In the genomic region with DNA sequence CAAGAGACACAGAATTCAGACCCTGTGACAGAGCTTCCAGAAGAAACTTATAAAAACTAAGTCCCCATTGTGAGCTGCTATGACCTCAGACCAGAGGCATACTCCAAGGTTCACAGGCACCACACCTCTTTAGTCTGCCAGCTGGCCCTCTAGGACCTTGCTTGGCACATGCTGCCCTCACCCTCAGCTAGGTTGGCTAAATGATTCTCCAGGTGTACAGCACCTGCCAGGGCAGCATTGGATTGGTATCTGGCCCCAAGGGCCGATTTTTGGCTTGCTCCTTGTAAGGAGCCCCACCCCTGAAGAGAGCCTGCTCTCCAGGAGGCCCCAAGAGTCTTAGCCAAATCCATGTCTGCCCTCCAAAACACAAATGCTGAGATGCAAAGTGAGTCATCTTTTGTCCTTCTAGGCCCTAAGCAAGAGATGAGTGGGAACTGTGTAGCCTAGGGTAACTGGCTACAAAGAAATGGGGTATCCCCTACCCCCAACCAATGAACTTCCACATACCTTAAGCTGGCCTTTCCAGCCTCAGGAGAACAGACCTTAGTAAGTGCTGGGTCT, we compare ENCODE assay signal across 18 mouse cellular contexts. TPM values are rescaled to one million over a fixed set of nuclear protein-coding genes. Genes with fewer than 3 reads are reported as not detected.
DNase-seq lines count a peak whose midpoint lies in the region; ATAC-seq lines count a peak whose summit lies in the region.
"Had no signal": no experiment of that assay in that cellular context is flagged by ENCODE, and none has a peak within 500 bp of the region (broad histone marks: within the 10 kb centered on the region; RNA-seq: fewer than 3 reads in every experiment).

No protein-coding gene starts in this region.

- H3K4me3 ChIP-seq in hindbrain, embryonic 13.5 days, result no peak overlapping the region
- H3K4me3 ChIP-seq in hindbrain, embryonic 11.5 days (ENCODE audit: low read depth, low read length), result no peak overlapping the region
- H3K4me3 ChIP-seq in kidney, embryonic 14.5 days (ENCODE audit: low read length), result no peak overlapping the region
- H3K4me3 ChIP-seq: heart, embryonic 12.5 days; midbrain, embryonic 15.5 days had no signal

- peak overlapping the region; percentile 49; the same call in 1 of the 2 replicates for H3K9ac ChIP-seq in hindbrain, embryonic 13.5 days
- H3K9ac ChIP-seq in hindbrain, embryonic 11.5 days (ENCODE audit: low read depth, low read length), result no peak overlapping the region
- H3K9ac ChIP-seq in kidney, embryonic 14.5 days (ENCODE audit: low read depth, low read length), result no peak overlapping the region
- H3K9ac ChIP-seq: midbrain, embryonic 15.5 days had no signal

- intact Hi-C loops in left cerebral cortex, postnatal 14 days (cut with DNase I), result no loop called here

- WGBS in hindbrain, embryonic 13.5 days, result 74% methylated on average over 1 of the region's 1 CpGs
- WGBS in hindbrain, embryonic 11.5 days, result 76% methylated on average over 1 of the region's 1 CpGs
- WGBS in kidney, embryonic 14.5 days, result 64% methylated on average over 1 of the region's 1 CpGs

- ATAC-seq in cerebellum, adult (ENCODE audit: insufficient number of reproducible peaks, low FRiP score, low TSS enrichment), result no peak
- ATAC-seq in hindbrain, embryonic 13.5 days (ENCODE audit: low FRiP score), result no peak
- no peak for ATAC-seq in hindbrain, embryonic 11.5 days (ENCODE audit: low FRiP score)
- no peak for ATAC-seq in kidney, embryonic 14.5 days (ENCODE audit: low FRiP score, low TSS enrichment)
- ATAC-seq: lung, postnatal 0 days; midbrain, embryonic 15.5 days had no signal

- no peaks in the 10 kb centered on the region for H3K9me3 ChIP-seq in hindbrain, embryonic 13.5 days
- H3K9me3 ChIP-seq in hindbrain, embryonic 11.5 days (ENCODE audit: control insufficient read depth, low read length), result no peaks in the 10 kb centered on the region
- no peaks in the 10 kb centered on the region for H3K9me3 ChIP-seq in kidney, embryonic 14.5 days (ENCODE audit: control insufficient read depth, low read length)
- H3K9me3 ChIP-seq: embryonic facial prominence, embryonic 10.5 days; heart, embryonic 12.5 days; midbrain, embryonic 15.5 days had no signal

- H3K36me3 ChIP-seq in hindbrain, embryonic 13.5 days, result peaks cover 34% of the 10 kb centered on the region
- peaks cover 3% of the 10 kb centered on the region; the same call in 1 of the 2 replicates for H3K36me3 ChIP-seq in hindbrain, embryonic 11.5 days (ENCODE audit: control insufficient read depth, insufficient read depth, low read length)
- H3K36me3 ChIP-seq in kidney, embryonic 14.5 days (ENCODE audit: control insufficient read depth, insufficient read depth, low read length), result peaks cover 48% of the 10 kb centered on the region

- DNase-seq in cerebellum, adult 18-20 months, result peak; percentile 22 to 39
- no peak for DNase-seq in hindbrain, embryonic 11.5 days (ENCODE audit: low spot score)
- DNase-seq in kidney, postnatal 25 days, result peak; percentile 47 to 80
- peak; percentile 18 for DNase-seq in fat pad, adult 2 months (ENCODE audit: extremely low read depth, low read depth, low spot score)
- no peak for DNase-seq in left cerebral cortex, postnatal 14 days (ENCODE audit: low spot score in 2 of 2)
- DNase-seq: cerebellum, postnatal 36 days; gastrocnemius, postnatal 36 days; layer of hippocampus, postnatal 36 days had no signal

- H3K4me1 ChIP-seq in hindbrain, embryonic 13.5 days (replicated peaks), result peaks cover 58% of the 10 kb centered on the region
- peaks cover 15% of the 10 kb centered on the region for H3K4me1 ChIP-seq in hindbrain, embryonic 11.5 days (replicated peaks; ENCODE audit: control insufficient read depth, insufficient read depth, low read length)
- peaks cover 25% of the 10 kb centered on the region for H3K4me1 ChIP-seq in kidney, embryonic 14.5 days (ENCODE audit: control insufficient read depth, insufficient read depth, low read length)

- no peaks in the 10 kb centered on the region for H3K27me3 ChIP-seq in hindbrain, embryonic 13.5 days
- H3K27me3 ChIP-seq in hindbrain, embryonic 11.5 days (ENCODE audit: control insufficient read depth, insufficient read depth, low read length), result no peaks in the 10 kb centered on the region
- H3K27me3 ChIP-seq in kidney, embryonic 14.5 days (ENCODE audit: control insufficient read depth, insufficient read depth, low read length), result no peaks in the 10 kb centered on the region
- H3K27me3 ChIP-seq: heart, embryonic 12.5 days; midbrain, embryonic 15.5 days had no signal

- no peak overlapping the region for H3K4me2 ChIP-seq in hindbrain, embryonic 13.5 days
- H3K4me2 ChIP-seq in hindbrain, embryonic 11.5 days (replicated peaks; ENCODE audit: low read depth, low read length), result no peak overlapping the region
- H3K4me2 ChIP-seq in kidney, embryonic 14.5 days (replicated peaks; ENCODE audit: low read depth, low read length), result no peak overlapping the region
- H3K4me2 ChIP-seq: heart, embryonic 12.5 days; midbrain, embryonic 15.5 days had no signal

- H3K27ac ChIP-seq in hindbrain, embryonic 13.5 days, result no peak overlapping the region
- H3K27ac ChIP-seq in hindbrain, embryonic 11.5 days (ENCODE audit: low read depth, low read length), result no peak overlapping the region
- H3K27ac ChIP-seq in kidney, embryonic 14.5 days (ENCODE audit: low read depth, low read length), result no peak overlapping the region
- H3K27ac ChIP-seq: embryonic facial prominence, embryonic 10.5 days; midbrain, embryonic 15.5 days; stomach, postnatal 0 days had no signal

RNA-seq across cellular contexts. Expression of gene Upf1, which starts 5.1 kb away (rescaled TPM):
- 14.4 and 15.9 TPM in 2 replicates for polyA plus RNA-seq in hindbrain, embryonic 13.5 days (2015; fragmentation: Nextera tagmentation; extraction: Ambion mirVana)
- polyA plus RNA-seq in hindbrain, embryonic 11.5 days (2014; fragmentation: Nextera tagmentation; extraction: Ambion mirVana), result 21.4 TPM in 2 replicates
- 21.8 and 24.2 TPM in 2 replicates for polyA plus RNA-seq in kidney, embryonic 14.5 days (2014; fragmentation: Nextera tagmentation; extraction: Ambion mirVana)
- total RNA-seq in left cerebral cortex, postnatal 14 days (2021), result 10 to 100 TPM; 49.8 to 53.4 TPM

RNA-seq across cellular contexts. Expression of gene Gdf1, which starts 18.3 kb away (rescaled TPM):
- polyA plus RNA-seq in hindbrain, embryonic 13.5 days (2015; fragmentation: Nextera tagmentation; extraction: Ambion mirVana), result 1.2 and 2.6 TPM in 2 replicates
- 1.3 TPM in 2 replicates for polyA plus RNA-seq in hindbrain, embryonic 11.5 days (2014; fragmentation: Nextera tagmentation; extraction: Ambion mirVana)
- 7.6 and 7.9 TPM in 2 replicates for polyA plus RNA-seq in kidney, embryonic 14.5 days (2014; fragmentation: Nextera tagmentation; extraction: Ambion mirVana)
- 10 to 100 TPM; 15.4 to 20.8 TPM for total RNA-seq in left cerebral cortex, postnatal 14 days (2021)
- total RNA-seq: hematopoietic stem cell, adult 5-6 weeks; megakaryocyte, adult 5-6 weeks had no signal

RNA-seq across cellular contexts. Expression of gene Comp, which starts 25.4 kb away (rescaled TPM):
- polyA plus RNA-seq in hindbrain, embryonic 13.5 days (2015; fragmentation: Nextera tagmentation; extraction: Ambion mirVana), result 0.14 and 0.96 TPM in 2 replicates
- 0.08 and 0.11 TPM in 2 replicates for polyA plus RNA-seq in hindbrain, embryonic 11.5 days (2014; fragmentation: Nextera tagmentation; extraction: Ambion mirVana)
- 0.14 and 0.26 TPM in 2 replicates for polyA plus RNA-seq in kidney, embryonic 14.5 days (2014; fragmentation: Nextera tagmentation; extraction: Ambion mirVana)
- under 1 TPM; 0.51 to 0.72 TPM for total RNA-seq in left cerebral cortex, postnatal 14 days (2021)
- total RNA-seq: megakaryocyte, adult 5-6 weeks had no signal

RNA-seq across cellular contexts. Expression of gene Cers1, which starts 32.4 kb away (rescaled TPM):
- polyA plus RNA-seq in hindbrain, embryonic 13.5 days (2015; fragmentation: Nextera tagmentation; extraction: Ambion mirVana), result 24.5 and 25.1 TPM in 2 replicates
- 5.7 and 6.2 TPM in 2 replicates for polyA plus RNA-seq in hindbrain, embryonic 11.5 days (2014; fragmentation: Nextera tagmentation; extraction: Ambion mirVana)
- 2.3 and 2.6 TPM in 2 replicates for polyA plus RNA-seq in kidney, embryonic 14.5 days (2014; fragmentation: Nextera tagmentation; extraction: Ambion mirVana)
- 100 to 1,000 TPM; 118 to 126 TPM for total RNA-seq in left cerebral cortex, postnatal 14 days (2021)
- total RNA-seq: hematopoietic stem cell, adult 5-6 weeks; megakaryocyte, adult 5-6 weeks had no signal

RNA-seq across cellular contexts. Expression of gene Cope, which starts 45.6 kb away (rescaled TPM):
- polyA plus RNA-seq in hindbrain, embryonic 13.5 days (2015; fragmentation: Nextera tagmentation; extraction: Ambion mirVana), result 275 and 288 TPM in 2 replicates
- 268 and 278 TPM in 2 replicates for polyA plus RNA-seq in hindbrain, embryonic 11.5 days (2014; fragmentation: Nextera tagmentation; extraction: Ambion mirVana)
- 322 and 327 TPM in 2 replicates for polyA plus RNA-seq in kidney, embryonic 14.5 days (2014; fragmentation: Nextera tagmentation; extraction: Ambion mirVana)
- total RNA-seq in left cerebral cortex, postnatal 14 days (2021), result 100 to 1,000 TPM; 122 to 132 TPM

Comparison
In these comparisons a context has a peak if more than half of its experiments do, and no peak if none do; other contexts are left out.
1. DNase-seq: peak in cerebellum, adult 18-20 months (2 of 2), kidney, postnatal 25 days (2 of 2) and fat pad, adult 2 months (single experiment); none in hindbrain, embryonic 11.5 days (single experiment) and left cerebral cortex, postnatal 14 days (0 of 2).